Mouse (Mus musculus) CD4-positive naive resting alpha-beta T cell, adult 57 days (primary cell): Measurements from ENCODE around the gene Gapdh. TPM values are rescaled to one million over a fixed set of nuclear protein-coding genes. Genes with fewer than 3 reads are reported as not detected.

Source experiments
- total RNA-seq: library from RNA; stranded (reverse); gene quantifications from one replicate; pipeline ENCODE4 v1.2.4, GENCODE M21; 2023

Gapdh gene
- total RNA-seq, result 424 TPM

DNA sequence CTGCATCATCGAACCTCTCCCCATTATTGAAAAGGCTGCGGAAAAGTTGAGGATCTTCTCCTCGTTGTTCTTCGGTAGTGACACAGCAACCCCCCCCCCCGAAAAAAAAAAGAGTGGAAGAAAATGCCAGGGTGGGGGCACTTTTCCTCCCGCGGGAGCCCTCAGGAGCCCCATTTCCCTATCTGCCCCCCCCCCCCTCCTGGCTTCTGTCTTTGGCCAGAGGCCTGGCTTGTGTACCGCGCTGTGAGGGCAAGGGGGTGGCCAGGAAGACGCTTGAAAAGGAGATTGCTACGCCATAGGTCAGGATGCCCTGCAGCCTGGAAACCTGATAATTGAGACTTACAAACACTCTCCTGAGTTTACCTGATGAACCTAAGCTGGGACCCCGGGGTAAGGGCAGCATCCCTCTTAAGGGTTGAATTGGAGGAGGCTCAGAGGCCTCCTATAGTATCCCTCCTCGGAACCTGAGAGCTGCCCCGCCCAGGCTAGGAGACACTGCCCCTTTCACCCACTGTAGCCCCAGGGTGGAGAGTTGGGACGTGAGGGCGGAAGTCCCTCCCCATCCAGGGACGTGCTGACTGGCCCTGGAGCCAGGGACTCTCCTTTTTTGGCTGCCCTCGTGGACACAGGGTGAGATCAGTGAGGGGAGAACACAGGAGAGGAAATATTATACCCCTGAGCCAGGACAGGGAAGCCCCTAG lies at the start of gene Gapdh:
TSS of gene Gapdh (minus strand) at position 417 of the 701 bp plus-strand sequence.

GRCm38 (mm10) chr6:125215148-125215954 lies 49.1 kb upstream of the Gapdh start, which contains the start of gene Vamp1:
Gene Vamp1, plus strand, starts transcription at chr6:125215551.

GRCm38 (mm10) chr6:125191332-125192015 lies 25.2 kb upstream of the Gapdh start, which contains the start of the genes Ncapd2 and Mrpl51:
Gene Ncapd2, minus strand, starts transcription at chr6:125191701.
Gene Mrpl51, plus strand, starts transcription at chr6:125191801.

DNA sequence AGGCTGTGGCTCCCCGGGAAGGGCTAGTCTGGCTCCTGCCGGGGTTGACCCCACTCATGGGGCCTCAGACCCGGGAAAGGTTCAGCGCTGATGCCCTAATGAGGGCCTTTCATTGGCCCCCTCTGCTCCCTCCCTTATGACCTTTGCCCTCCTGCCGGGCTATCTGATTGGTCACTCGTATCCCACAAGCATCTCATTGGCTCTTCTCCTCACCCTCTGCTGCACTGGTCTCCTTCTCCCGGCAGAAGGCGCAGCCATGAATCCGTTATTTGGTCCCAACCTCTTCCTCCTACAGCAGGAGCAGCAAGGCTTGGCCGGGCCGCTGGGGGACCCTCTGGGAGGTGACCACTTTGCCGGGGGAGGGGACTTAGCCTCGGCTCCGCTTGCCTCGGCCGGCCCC lies 21.3 kb downstream of the Gapdh start, which contains the start of gene Iffo1:
TSS of gene Iffo1 (plus strand) at position 241 of the 400 bp plus-strand sequence.

DNA sequence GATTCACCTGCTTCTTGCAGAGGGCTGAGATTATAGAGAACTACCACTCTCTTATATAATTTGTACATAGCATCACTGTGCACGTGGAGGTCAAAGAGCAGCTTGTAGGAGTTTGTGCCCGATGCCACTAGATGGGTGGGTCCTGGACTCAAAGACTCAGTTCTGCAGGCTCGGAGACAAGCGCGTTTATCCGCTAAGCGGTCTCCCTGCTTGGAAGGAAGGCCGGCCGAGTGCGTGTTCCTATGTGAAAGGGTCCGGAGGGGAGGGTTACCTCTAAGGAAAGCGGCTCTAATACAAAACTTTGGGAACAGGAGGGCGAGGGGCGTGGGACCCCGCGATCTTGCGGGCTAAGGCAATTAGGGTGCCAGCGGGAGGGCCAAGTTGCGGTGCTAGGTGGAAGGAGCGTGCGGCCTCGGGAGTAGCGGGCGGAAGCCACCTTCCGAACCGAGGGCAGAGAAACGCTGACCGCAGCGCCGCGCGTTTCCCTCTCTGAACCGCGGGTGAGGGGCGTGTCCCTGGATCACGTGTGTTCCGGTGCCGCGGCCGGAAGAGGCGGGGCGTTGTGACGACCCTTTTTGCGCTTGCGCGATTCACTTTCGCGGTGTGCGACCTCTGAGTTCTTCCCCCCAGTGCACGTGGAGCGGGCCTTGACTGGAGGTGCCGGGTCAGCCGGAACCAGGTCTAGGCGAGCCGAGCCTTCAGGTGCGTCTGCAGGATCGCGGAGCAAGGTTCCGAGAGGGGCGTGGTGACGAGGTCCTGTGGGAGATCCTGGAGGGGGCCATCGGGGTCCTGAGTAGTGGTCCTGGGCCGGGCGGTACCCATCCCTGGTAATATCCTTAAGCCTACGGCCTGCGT lies 34.7 kb downstream of the Gapdh start, which contains the start of gene Nop2:
TSS of gene Nop2 (plus strand) at position 608 of the 855 bp plus-strand sequence.

Other genes with a start within 250 kb of the Gapdh start
- gene Ptms, start 246.4 kb downstream of the Gapdh start, total RNA-seq, result 75.5 TPM
- 86.9 TPM for gene Mlf2, start 235.1 kb downstream of the Gapdh start, total RNA-seq
- gene Cops7a, start 200.9 kb downstream of the Gapdh start, total RNA-seq, result 35.8 TPM
- 0.89 TPM for gene Pianp, start 169.8 kb downstream of the Gapdh start, total RNA-seq
- gene Zfp384, start 157.3 kb downstream of the Gapdh start, total RNA-seq, result 88.6 TPM
- gene Ing4, start 126.7 kb downstream of the Gapdh start, total RNA-seq, result 73.3 TPM
- gene Acrbp, start 116.8 kb downstream of the Gapdh start, total RNA-seq, result 12.8 TPM
- 16.1 TPM for gene Lpar5, start 98.5 kb downstream of the Gapdh start, total RNA-seq
- gene Chd4, start 70.5 kb downstream of the Gapdh start, total RNA-seq, result 314 TPM
- gene Nop2, start 34.6 kb downstream of the Gapdh start, total RNA-seq, result 41.2 TPM
- gene Iffo1, start 21.2 kb downstream of the Gapdh start, total RNA-seq, result 37.3 TPM
- 30.5 TPM for gene Ncapd2, start 25.2 kb upstream of the Gapdh start, total RNA-seq
- 21.1 TPM for gene Mrpl51, start 25.3 kb upstream of the Gapdh start, total RNA-seq
- gene Vamp1, start 49.1 kb upstream of the Gapdh start, total RNA-seq, result 134 TPM
- gene Tapbpl, start 65.4 kb upstream of the Gapdh start, total RNA-seq, result 29.8 TPM
- 248 TPM for gene Cd27, start 70.5 kb upstream of the Gapdh start, total RNA-seq
- not detected for gene Tuba3a, start 119.6 kb upstream of the Gapdh start, total RNA-seq
- gene Ltbr, start 147.4 kb upstream of the Gapdh start, total RNA-seq, result 3.3 TPM
- gene Scnn1a, start 154.2 kb upstream of the Gapdh start, total RNA-seq, result 0.47 TPM
- gene Tnfrsf1a, start 182.9 kb upstream of the Gapdh start, total RNA-seq, result 64.8 TPM
- not detected for gene Plekhg6, start 214.3 kb upstream of the Gapdh start, total RNA-seq